Mouse (Mus musculus) urinary bladder, adult 18-20 months (tissue): ENCODE measurements at regions not wholly inside any gene's neighbourhood (a gene's known extent, or its start where the extent isn't known, plus 50 kb on each side); places are given as distances from the start of the nearest gene placed in this dataset.

ENCODE experiments used
- DNase-seq, 2 experiments: peaks; one replicate each; pipeline ENCODE4 v3.0.0; 2022; ENCODE audit warnings: low spot score in 2 of 2, mixed read lengths in 2 of 2

GRCm38 (mm10) chr7:145105831-145106493, 102.0 kb downstream of the 1810010D01Rik start:
- DNase-seq: no peak

DNA sequence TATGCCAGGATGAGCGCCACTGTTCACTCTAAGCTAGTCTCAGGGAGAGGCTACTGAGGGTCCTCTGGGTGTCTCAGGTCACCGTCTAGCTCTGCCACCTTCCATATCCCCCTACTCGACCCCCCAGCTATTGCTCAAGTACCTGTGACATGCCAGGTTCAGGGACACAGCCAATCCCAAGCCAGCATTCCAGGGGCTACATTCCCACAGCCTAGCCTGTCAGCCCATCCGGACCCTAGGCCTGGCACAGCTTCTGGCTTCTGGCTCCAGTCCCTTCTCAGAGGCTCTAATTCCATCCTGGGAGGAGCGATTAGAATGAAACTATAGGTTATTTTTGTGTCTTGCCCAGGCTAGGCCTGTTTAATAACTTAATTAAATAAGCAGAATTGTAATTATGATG, 105.2 kb downstream of the 1810010D01Rik start:
- DNase-seq: no peak

DNA sequence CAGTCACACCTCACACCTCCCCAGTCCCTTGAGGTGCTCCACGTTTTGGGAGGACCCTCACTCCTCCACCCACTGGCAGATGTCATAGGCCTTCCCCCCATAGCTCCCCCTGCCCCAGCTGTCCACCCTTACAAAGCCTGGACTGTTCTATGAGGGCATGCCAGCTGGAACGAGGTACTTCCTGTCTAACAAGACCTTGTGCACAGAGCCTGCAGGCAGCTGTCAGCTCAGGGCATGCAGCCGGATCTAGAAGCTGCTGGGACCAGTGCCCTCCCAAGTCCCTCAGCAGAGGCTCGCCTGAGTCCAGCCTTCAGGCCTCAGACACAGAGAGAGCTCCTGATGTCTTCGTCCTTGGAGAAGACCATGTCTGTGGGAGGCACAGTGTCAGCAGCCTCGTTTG, 105.7 kb downstream of the 1810010D01Rik start:
- no peak for DNase-seq

GRCm38 (mm10) chr7:145098335-145098734, 109.6 kb downstream of the 1810010D01Rik start:
- DNase-seq: no peak

DNA sequence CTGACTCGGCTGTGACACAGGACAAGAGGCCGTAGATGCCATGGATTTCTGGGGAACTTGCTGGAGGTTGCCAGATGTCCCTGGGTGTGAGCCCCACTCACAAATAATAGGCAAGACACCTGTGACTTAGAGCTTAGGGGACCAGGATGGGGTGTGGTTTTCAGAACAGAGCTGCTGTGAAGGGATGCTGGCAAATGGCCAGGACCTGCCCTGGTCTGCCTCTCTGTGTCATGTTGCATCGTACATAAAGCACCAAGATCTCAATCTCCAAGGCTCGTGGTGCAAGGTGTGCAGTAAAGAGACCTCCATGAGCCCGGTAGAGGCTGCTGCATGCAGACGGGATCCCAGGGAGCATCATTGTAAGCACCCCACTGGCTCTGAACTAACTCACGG, 113.8 kb downstream of the 1810010D01Rik start:
- no peak for DNase-seq

DNA sequence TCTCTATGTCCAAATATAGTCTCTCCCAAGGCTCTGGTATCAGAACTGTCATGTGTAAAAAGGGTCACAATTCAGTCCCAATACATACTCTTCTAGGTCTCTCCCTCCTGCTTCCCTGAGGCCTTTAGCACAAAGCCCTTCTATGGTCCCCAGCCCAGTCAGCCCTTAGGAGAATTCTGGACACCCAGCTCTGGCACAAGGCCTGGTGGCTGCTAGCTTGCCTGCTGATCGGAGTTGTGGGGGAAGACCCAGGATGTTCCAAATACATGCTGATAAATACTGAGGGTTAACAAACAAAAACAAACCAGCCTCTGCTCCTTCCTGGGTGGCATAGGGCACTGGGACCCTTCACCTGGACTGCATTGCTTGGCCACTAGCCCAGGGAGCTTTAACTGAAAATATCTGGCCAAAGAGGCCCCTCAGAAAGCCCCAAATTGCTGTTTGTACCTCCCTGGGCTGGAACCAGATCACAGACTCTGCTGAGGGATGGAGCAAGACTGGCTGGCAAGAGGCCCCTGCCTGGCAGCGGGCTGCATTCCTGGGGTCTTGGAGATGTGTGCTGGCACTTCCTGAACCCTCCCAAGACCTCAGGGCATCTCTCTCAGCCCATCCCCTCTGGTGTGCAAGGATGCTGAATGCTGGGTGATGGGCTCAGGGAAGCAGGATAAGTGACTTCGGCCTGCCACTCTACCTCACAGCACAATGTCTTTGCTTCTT, 114.3 kb downstream of the 1810010D01Rik start:
- no peak for DNase-seq

- DNase-seq: no peak
Measured at GRCm38 (mm10) chr7:145092392-145093176, 115.3 kb downstream of the 1810010D01Rik start.

- DNase-seq: no peak
Measured at GRCm38 (mm10) chr7:145090849-145091248, 117.1 kb downstream of the 1810010D01Rik start.

GRCm38 (mm10) chr7:145089315-145089721, 118.6 kb downstream of the 1810010D01Rik start:
- DNase-seq: no peak

DNA sequence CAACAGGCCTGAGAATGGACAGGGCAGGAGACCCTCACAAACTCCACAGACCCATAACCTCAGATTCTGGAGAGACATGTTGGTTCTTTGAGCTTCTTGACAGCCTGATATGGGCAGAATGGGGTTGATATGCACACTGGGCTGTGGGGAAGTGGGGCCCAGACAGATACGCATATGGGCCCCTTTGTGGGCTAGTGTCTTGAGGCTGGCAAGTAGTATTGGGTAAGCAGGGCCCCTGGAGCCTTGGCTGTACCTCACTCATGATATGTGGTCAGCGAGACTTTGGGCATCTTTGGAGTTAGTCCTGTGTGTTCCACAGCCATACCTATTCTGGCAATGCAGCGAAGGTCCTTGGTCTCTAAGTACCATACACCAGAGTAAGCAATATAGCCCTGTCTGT, 119.3 kb downstream of the 1810010D01Rik start:
- DNase-seq: no peak

DNA sequence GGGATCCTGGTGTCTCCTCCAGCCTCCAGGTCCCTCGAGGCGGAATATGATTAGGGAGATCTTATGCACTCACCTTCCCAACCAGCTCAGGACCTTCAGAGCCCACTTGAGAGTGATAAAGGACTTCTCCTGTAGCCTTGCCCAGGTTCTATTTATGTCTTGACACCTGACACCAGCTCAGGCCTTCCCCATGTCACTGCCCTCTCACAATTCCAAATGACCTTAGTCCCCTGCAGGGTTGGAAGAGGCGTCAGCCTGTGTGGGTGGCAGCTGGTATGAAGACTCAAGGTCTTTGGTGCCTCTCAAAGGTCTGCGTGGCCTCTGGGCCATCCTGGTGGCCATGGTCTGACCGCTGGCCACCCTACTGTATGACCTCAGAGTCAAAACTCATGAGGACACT, 120.1 kb downstream of the 1810010D01Rik start:
- no peak for DNase-seq

- no peak for DNase-seq
Measured at GRCm38 (mm10) chr7:145082917-145083752, 124.8 kb downstream of the 1810010D01Rik start.

DNA sequence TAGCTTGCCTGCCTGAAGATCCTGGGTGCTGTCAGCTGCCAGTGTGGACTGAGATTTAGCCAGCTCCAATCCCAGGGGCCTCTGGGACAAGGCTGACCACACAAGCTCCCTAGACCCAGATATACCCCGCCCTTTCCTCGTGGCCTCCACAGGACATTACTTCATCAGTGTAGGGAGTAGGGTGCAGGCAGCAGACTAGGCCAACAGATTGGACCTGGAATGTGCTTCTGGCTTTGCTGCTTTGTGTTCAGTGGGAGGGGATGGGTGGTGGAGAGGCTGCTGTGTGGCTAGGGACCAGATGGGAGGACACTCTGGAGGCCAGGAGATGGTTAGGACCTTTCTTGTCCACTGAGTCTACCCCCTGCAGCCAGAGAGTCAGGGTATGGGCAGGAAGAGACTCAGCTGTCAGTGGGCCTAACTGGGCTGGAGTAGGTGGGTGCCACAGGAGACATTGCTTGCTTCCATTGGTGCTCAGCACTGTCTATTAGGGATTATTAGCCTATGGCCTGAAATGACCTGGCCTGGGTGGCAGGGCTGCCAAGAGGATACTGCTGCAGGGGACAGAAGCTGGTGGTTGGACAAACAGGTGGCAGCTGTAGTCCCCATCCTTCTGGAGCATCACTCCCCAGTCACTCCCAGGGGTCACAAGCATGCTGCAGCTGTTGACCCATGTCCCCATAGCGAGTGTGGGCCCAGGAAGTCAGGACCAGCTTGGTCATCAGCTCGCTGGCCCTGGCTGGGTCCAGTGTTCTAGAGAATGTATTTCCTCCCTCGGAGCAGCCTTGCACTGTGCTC, 132.5 kb upstream of the Ccnd1 start:
- DNase-seq: no peak

- DNase-seq: no peak
Measured at GRCm38 (mm10) chr7:145071533-145071932, 131.8 kb upstream of the Ccnd1 start.

GRCm38 (mm10) chr7:145067366-145067765, 127.6 kb upstream of the Ccnd1 start:
- DNase-seq: no peak

- peak; percentile 31 to 48 for DNase-seq
Measured at GRCm38 (mm10) chr7:145056320-145056719, 116.6 kb upstream of the Ccnd1 start.

GRCm38 (mm10) chr7:145051616-145052015, 111.9 kb upstream of the Ccnd1 start:
- DNase-seq: no peak

GRCm38 (mm10) chr7:145050729-145051128, 111.0 kb upstream of the Ccnd1 start:
- no peak for DNase-seq

DNA sequence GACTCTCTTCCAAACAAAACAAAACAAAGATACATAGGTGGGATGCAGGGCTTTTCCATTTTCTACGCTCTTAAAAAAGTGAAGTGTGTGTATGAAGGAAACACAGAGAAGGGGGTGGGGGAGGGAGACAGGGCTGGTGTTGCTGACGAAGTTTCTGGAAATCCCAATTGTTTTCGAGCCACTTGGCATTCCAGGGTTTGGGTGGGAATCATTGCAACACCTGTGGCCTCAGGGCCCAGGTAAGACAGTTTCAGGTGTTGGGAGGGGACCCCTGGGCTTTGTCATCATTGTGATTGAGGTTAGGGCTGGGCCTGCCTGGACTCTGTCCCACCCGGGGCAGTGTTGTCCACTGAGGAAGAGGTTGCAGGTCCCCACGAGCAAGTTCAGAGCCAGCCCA, 108.8 kb upstream of the Ccnd1 start:
- DNase-seq: no peak

GRCm38 (mm10) chr7:145047771-145048480, 108.2 kb upstream of the Ccnd1 start:
- no peak for DNase-seq
